Mouse (Mus musculus): ENCODE measurements around the gene Oxsm.

The Oxsm gene

GRCm38 (mm10) chr14:16242193-16242815, 7.3 kb downstream of the Oxsm start:
- no peak for DNase-seq (ENCODE audit: low read depth, low spot score)

DNA sequence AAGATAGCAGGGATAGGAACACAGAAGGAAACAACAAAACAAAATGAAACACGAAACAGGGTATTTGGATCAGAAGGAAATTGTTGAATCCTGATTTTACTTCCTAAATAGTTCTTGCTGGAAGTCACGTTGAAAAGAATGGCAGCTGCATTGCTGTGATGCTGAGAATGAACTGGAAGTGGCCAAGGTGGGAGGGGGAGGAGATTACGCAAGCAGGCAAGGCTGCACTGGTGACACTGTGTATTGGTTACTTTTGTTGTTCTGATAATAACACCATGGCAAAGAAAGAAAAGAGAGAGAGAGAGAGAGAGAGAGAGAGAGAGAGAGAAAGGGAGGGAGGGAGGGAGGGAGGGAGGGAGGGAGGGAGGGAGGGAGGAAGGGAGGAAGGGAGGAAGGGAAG, 13.1 kb downstream of the Oxsm start:
- DNase-seq (ENCODE audit: low read depth, low spot score): no peak

DNA sequence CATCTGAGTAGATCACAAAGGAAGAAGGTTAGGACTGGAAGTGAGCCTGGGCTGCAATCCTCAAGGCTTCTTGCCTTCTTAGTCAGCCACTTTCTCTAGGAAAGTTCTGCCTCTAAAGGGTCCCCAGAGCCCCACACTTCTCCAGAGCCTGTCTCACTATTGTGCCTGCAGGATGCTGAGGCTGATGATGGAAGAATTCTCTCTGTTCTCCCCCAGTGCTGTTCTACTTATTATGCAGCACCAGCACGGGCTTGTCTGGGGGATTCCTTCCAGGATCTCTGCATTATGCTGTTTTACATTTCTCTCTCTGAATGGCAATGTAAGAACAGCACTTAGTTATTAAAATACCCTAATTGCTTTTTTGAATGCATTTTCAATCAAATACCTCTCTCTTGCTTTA, 16.1 kb downstream of the Oxsm start:
- no peak for DNase-seq (ENCODE audit: low read depth, low spot score)

GRCm38 (mm10) chr14:16230581-16230980, 19.0 kb downstream of the Oxsm start:
- no peak for DNase-seq (ENCODE audit: low read depth, low spot score)

- DNase-seq (ENCODE audit: low read depth, low spot score): no peak
Observed at GRCm38 (mm10) chr14:16229395-16229794, 20.2 kb downstream of the Oxsm start.

DNA sequence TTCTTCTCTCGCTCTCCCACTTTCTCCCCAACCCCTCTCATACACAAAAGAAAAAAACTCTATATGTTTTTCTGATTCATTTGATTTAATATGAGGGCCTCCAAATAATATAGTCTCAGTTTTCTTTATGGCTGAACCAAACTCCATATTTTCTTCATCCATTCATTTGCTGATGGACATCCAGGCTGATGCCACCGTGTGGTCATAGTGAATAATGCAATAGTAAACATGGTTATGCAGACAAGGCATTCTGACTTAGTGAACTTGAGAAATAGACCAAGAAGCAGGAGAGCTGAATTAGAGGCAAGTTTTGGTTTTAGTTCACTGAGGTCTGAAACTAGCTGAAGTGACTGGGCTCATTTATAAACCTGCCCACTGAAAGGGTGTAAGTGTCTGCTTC, 30.6 kb downstream of the Oxsm start:
- DNase-seq (ENCODE audit: low read depth, low spot score): peak; percentile 63

- no peak for DNase-seq (ENCODE audit: low read depth, low spot score)
Observed at GRCm38 (mm10) chr14:16207722-16208121, 41.9 kb downstream of the Oxsm start.

- no peak for DNase-seq (ENCODE audit: low read depth, low spot score)
Observed at GRCm38 (mm10) chr14:16201673-16202072, 47.9 kb downstream of the Oxsm start.

DNA sequence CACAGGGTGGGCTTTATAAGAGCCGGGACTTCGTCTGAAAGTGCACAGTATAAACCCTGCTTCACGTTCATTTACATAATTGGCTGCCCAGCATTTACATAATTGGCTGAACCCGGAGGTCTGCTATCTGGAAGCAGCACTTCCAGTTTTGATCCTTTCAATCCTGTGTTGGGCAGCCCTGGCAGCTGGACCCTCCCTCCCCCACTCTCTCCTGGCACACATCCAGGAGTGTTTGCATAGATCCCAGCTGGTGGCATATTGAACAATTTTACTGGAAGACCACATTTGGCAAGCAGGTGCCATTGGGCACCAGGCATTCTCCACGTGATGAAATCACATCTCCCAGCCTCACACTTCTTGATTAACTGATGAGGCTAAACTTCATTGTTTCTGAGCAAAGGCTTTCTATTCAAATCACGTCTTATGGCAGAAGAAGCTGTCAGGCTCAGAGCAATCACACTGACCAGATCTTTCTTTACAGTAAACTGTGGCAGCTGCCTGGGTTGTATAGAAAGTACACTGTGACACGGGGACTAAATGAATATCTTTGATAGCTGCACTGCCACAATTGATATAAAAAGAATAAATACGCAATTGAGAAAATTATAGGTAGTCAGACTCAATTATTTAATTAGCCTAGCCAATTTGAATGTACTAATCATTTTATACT, 48.5 kb downstream of the Oxsm start:
- DNase-seq (ENCODE audit: low read depth, low spot score): peak; percentile 79

- DNase-seq (ENCODE audit: low read depth, low spot score): no peak
Observed at GRCm38 (mm10) chr14:16200220-16200912, 49.2 kb downstream of the Oxsm start.

DNA sequence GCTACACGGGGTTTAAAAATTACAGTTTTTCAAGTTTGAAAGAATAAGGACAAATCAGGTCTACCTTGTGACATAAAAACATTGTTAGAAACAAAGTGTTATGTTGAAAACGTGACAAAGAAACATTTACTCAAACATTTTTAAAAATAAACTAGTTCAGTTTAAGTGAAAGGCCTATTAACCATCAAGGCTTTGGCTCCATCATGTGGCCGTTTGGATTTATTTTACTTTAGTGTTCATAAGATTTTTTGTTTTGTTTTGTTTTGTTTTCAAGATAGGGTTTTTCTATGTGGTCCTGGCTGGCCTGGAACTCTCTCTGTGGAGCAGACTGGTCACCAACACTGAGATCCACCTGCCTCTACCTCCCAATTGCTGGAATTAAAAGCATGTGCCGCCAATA, 53.1 kb downstream of the Oxsm start:
- DNase-seq (ENCODE audit: low read depth, low spot score): peak; percentile 75

GRCm38 (mm10) chr14:16195486-16195885, 54.1 kb downstream of the Oxsm start:
- DNase-seq (ENCODE audit: low read depth, low spot score): peak; percentile 68

DNA sequence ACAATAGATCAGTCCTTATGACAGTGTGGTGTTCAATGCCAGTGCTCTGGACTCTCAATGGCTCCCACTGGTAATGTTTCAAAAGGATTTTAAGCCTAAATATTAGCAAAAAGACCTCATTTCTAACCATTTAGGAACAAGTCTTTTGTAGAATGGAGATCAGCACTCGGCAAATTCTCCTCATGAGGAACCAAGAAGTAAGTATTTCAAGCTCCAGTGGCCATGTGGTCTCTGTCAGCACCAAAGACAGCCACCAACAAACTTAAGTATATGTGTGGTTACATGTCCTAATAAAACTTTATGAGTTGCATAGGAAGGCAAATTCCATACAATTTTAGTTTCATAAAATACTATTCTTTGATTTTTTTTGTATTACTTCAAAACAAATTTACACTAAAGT, 55.5 kb downstream of the Oxsm start:
- DNase-seq (ENCODE audit: low read depth, low spot score): no peak

GRCm38 (mm10) chr14:16189142-16189541, 60.5 kb downstream of the Oxsm start:
- no peak for DNase-seq (ENCODE audit: low read depth, low spot score)
